Mouse (Mus musculus) liver, embryonic 14.5 days (tissue): Measurements from ENCODE around the gene Jaml. TPM values are rescaled to one million over a fixed set of nuclear protein-coding genes. Genes with fewer than 3 reads are reported as not detected.

Experiments
- ATAC-seq: fragments of 200-750 bp; cut with Nextera tagmentation; 2 replicates; pipeline ENCODE4 v1.8.0; 2017; ENCODE audit warnings: moderate number of reproducible peaks, mild to moderate bottlenecking, moderate library complexity; ENCODE audit not compliant: insufficient read depth
- DNase-seq, 3 experiments: peaks; one replicate each; pipeline ENCODE4 v3.0.0-alpha.2; 2012 to 2013; ENCODE audit warnings: low read depth in 3 of 3, low spot score in 3 of 3
- H3K27ac ChIP-seq: fragments of 300-500 bp; sonication (generic); 2 replicates; pipeline ENCODE4 v1.5.1; 2014; ENCODE audit warnings: moderate library complexity, mild to moderate bottlenecking, control low read depth, inconsistent platforms
- H3K27me3 ChIP-seq: fragments of 300-500 bp; sonication (generic); 2 replicates; pipeline ENCODE4 v1.6.1; 2014; ENCODE audit warnings: mild to moderate bottlenecking, low read length, moderate library complexity; ENCODE audit not compliant: control insufficient read depth, insufficient read depth
- H3K36me3 ChIP-seq: fragments of 300-500 bp; sonication (generic); replicated peaks from 2 replicates; pipeline ENCODE4 v1.6.1; 2014; ENCODE audit warnings: low read depth; ENCODE audit not compliant: control insufficient read depth, insufficient read depth
- H3K4me1 ChIP-seq, 2 experiments: fragments of 200-500 bp in 1 of 2; fragments of 300-500 bp in 1 of 2; sonication (generic) in 1 of 2; replicated peaks; 2 replicates each; pipeline ENCODE4 v1.6.1; 2012 to 2014; ENCODE audit warnings: antibody characterized with exemption in 1 of 2, inconsistent platforms in 1 of 2, low read length in 1 of 2; ENCODE audit not compliant: control insufficient read depth in 2 of 2, insufficient read depth in 2 of 2
- H3K4me2 ChIP-seq: fragments of 300-500 bp; sonication (generic); 2 replicates; pipeline ENCODE4 v1.6.1; 2014; ENCODE audit warnings: low read depth, mild to moderate bottlenecking, control low read depth, moderate library complexity
- H3K4me3 ChIP-seq, 2 experiments: fragments of 200-500 bp in 1 of 2; fragments of 300-500 bp in 1 of 2; sonication (generic) in 1 of 2; 2 replicates each; pipeline ENCODE4 v1.5.1; 2012 to 2014; ENCODE audit warnings: low read depth in 2 of 2, low read length in 2 of 2, mild to moderate bottlenecking in 2 of 2, control low read depth in 1 of 2, inconsistent platforms in 1 of 2, moderate library complexity in 1 of 2; ENCODE audit not compliant: insufficient read depth in 1 of 2
- H3K9ac ChIP-seq: fragments of 300-500 bp; sonication (generic); replicated peaks from 2 replicates; pipeline ENCODE4 v1.6.1; 2014; ENCODE audit warnings: mild to moderate bottlenecking, control low read depth, moderate library complexity
- H3K9me3 ChIP-seq: fragments of 300-500 bp; sonication (generic); 2 replicates; pipeline ENCODE4 v1.6.1; 2016; ENCODE audit warnings: low read length, mixed read lengths; ENCODE audit not compliant: control insufficient read depth
- CTCF ChIP-seq: IDR thresholded peaks from 2 replicates; pipeline ENCODE4 v1.5.1; 2016; ENCODE audit warnings: antibody characterized with exemption, low read depth, control low read depth
- EP300 ChIP-seq: IDR thresholded peaks from 2 replicates; pipeline ENCODE4 v1.6.1; 2016; ENCODE audit warnings: antibody characterized with exemption, low read depth
- WGBS: fragments of 180-500 bp; shearing (Covaris S2); extraction: QIAGEN DNeasy Blood & Tissue Kit; methylation state at CpG from one replicate; pipeline ENCODE4 v1.1.7; 2014; ENCODE audit not compliant: insufficient replicate concordance; 5-methylcytosine and 5-hydroxymethylcytosine counted together
- polyA plus RNA-seq, 2 experiments: library from polyadenylated mRNA; depleted of rRNA in 1 of 2; stranded (reverse) in 1 of 2; unstranded in 1 of 2; fragments of >200 nt; fragmentation: Nextera tagmentation in 1 of 2; extraction: Ambion mirVana in 1 of 2; gene quantifications; 2 replicates each; pipeline versions ENCODE4 v1.2.1 to v1.2.3; 2012 to 2014

The Jaml gene
- polyA plus RNA-seq, 2 experiments: 0.09 to 0.25 TPM

GRCm38 (mm10) chr9:45125211-45125610, 46.2 kb downstream of the Jaml start:
- ATAC-seq (no peak), DNase-seq (no peak)
- Histone ChIP-seq H3K27me3 (no peaks in the 10 kb centered on the region), H3K9me3 (no peaks in the 10 kb centered on the region), H3K4me3 (no peak overlapping the region), H3K27ac (no peak overlapping the region), H3K4me2 (no peak overlapping the region), H3K4me1 (no peaks in the 10 kb centered on the region), H3K36me3 (no peaks in the 10 kb centered on the region), H3K9ac (no peak overlapping the region)
- WGBS: 69% methylated on average over 14 of the region's 14 CpGs
- TF ChIP-seq CTCF (no peak), EP300 (no peak)

GRCm38 (mm10) chr9:45126941-45127340, 48.0 kb downstream of the Jaml start:
- 41% methylated on average over 7 of the region's 7 CpGs for WGBS

GRCm38 (mm10) chr9:45130119-45130518, 51.1 kb downstream of the Jaml start:
- ATAC-seq (no peak), DNase-seq (no peak)
- Histone ChIP-seq H3K9ac (no peak overlapping the region), H3K4me3 (no peak overlapping the region), H3K4me2 (no peak overlapping the region), H3K27me3 (no peaks in the 10 kb centered on the region), H3K9me3 (no peaks in the 10 kb centered on the region), H3K36me3 (no peaks in the 10 kb centered on the region), H3K27ac (no peak overlapping the region), H3K4me1 (peaks cover 0 to 1% of the 10 kb centered on the region in 2 experiments; a peak in 2 of 4 replicates)
- no peak for TF ChIP-seq EP300
- TF ChIP-seq CTCF: no peak
- 51% methylated on average over 3 of the region's 3 CpGs for WGBS

More at GRCm38 (mm10) chr9:45126941-45127340, 48.0 kb downstream of the Jaml start:
- no peak for TF ChIP-seq EP300
- TF ChIP-seq CTCF: no peak
- DNase-seq (no peak), ATAC-seq (no peak)
- Histone ChIP-seq H3K4me1 (no peaks in the 10 kb centered on the region), H3K9ac (no peak overlapping the region), H3K27me3 (no peaks in the 10 kb centered on the region), H3K4me3 (no peak overlapping the region), H3K36me3 (no peaks in the 10 kb centered on the region), H3K4me2 (no peak overlapping the region), H3K27ac (no peak overlapping the region), H3K9me3 (no peaks in the 10 kb centered on the region)

GRCm38 (mm10) chr9:45133484-45134310, 54.7 kb downstream of the Jaml start:
- peaks cover 0 to 4% of the 10 kb centered on the region in 2 experiments; a peak in 2 of 4 replicates for H3K4me1 ChIP-seq
- H3K27me3 ChIP-seq: peaks cover 24% of the 10 kb centered on the region
- H3K4me2 ChIP-seq: no peak overlapping the region
- H3K27ac ChIP-seq: no peak overlapping the region
- ATAC-seq: no peak
- 17% methylated on average over 5 of the region's 5 CpGs for WGBS
- TF ChIP-seq EP300 (no peak), CTCF (peak; percentile 66)
- H3K4me3 ChIP-seq: no peak overlapping the region
- no peaks in the 10 kb centered on the region for H3K36me3 ChIP-seq
- H3K9me3 ChIP-seq: no peaks in the 10 kb centered on the region
- H3K9ac ChIP-seq: no peak overlapping the region
- DNase-seq: peak in 1 of 3 experiments; percentile 13

GRCm38 (mm10) chr9:45136442-45137169, 57.6 kb downstream of the Jaml start:
- no peak overlapping the region for H3K27ac ChIP-seq
- ATAC-seq: peak; percentile 76
- no peak for TF ChIP-seq EP300
- no peak for TF ChIP-seq CTCF

More at GRCm38 (mm10) chr9:45136442-45137169, 57.6 kb downstream of the Jaml start:
- no peak overlapping the region for H3K9ac ChIP-seq
- H3K4me2 ChIP-seq: no peak overlapping the region
- DNase-seq: peak in 2 of 3 experiments; percentile 22 to 23
- 8% methylated on average over 7 of the region's 7 CpGs for WGBS
- H3K4me1 ChIP-seq: peaks cover 0 to 4% of the 10 kb centered on the region in 2 experiments; a peak in 2 of 4 replicates
- H3K27me3 ChIP-seq: peaks cover 35% of the 10 kb centered on the region
- no peaks in the 10 kb centered on the region for H3K9me3 ChIP-seq
- no peaks in the 10 kb centered on the region for H3K36me3 ChIP-seq
- H3K4me3 ChIP-seq: no peak overlapping the region
